Mouse (Mus musculus): ENCODE measurements around the gene Fitm1.
A peak's percentile ranks its signal among the peaks of the same experiment; 100 is the strongest.

Fitm1 gene

DNA sequence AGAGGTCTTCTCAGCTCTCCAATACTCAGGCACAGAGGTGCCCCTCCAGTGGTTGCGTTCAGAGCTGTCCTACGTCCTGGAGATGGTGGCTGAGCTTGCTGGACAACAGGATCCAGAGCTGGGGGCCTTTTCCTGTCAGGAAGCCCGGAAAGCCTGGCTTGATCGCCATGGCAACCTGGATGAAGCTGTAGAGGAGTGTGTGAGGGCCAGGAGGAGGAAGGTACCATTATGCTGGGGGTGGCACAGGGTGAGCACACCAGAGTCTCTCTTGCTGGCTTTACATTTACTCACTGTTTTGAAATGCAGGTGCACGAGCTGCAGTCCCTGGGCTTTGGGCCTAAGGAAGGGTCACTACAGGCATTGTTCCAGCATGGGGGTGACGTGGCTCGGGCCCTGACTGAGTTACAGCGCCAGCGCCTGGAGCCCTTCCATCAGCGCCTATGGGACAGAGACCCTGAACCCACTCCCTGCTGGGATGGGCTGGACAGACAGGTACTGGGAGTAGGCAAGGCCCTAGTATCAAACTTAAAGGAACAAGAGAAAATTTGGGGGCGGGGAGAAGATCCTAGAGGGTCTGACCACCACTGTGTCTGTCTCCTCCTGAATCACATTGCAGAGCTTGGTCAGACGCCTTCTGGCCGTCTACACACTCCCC lies 20.7 kb downstream of the Fitm1 start:
- no peak for DNase-seq (ENCODE audit: low spot score)

DNA sequence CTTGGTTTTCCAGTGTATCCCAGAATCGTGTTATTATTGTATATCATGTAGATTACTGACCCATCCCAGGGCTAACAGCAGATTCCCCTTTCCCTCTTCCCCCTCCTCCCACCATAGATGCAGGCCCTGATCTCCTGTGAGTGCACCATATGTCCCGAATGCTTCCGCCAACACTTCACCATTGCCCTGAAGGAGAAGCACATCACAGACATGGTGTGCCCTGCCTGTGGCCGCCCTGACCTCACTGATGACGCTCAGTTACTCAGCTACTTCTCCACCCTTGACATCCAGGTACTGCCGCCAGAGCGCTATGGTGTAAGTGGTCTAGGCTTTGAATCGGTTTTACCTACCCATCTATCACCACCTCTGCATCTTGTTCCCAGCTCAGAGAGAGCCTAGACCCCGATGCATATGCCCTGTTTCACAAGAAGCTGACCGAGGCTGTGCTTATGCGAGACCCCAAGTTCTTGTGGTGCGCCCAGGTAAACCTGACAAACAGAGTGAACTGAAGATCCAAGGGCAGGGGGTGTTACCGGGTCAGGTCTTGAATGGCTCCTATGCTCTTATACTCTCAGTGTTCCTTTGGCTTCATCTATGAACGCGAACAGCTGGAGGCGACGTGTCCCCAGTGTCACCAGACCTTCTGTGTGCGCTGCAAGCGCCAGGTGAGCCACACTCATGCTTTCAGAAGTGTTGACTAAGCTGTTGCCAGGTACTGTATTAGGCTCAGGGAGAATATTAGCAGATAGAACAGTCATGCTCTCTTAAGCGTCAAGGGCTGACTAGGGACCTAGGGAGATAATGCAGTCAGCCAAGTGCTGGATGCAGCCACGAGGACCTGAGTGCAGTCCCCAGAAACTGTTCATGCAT lies 23.3 kb downstream of the Fitm1 start:
- DNase-seq (ENCODE audit: low spot score) = no peak

DNA sequence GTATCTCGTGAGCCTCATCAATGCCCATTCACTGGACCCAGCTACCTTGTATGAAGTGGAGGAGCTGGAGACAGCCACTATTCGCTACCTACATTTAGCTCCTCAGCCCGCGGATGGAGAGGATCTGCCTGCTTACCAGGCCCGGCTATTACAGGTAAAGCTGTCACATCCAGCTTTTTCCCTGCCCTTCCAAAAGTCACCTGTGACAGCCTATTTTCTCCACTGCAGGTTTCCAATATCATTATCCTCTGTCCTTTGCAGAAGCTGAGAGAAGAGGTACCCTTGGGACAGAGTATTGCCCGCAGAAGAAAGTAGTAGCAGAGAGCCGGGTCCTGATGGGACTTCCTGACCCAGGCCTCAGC lies 27.8 kb downstream of the Fitm1 start, which contains the start of gene Irf9:
Gene Irf9, plus strand, starts transcription at position 301 of the 362 bp plus-strand sequence.
- no peak for DNase-seq (ENCODE audit: low spot score)

DNA sequence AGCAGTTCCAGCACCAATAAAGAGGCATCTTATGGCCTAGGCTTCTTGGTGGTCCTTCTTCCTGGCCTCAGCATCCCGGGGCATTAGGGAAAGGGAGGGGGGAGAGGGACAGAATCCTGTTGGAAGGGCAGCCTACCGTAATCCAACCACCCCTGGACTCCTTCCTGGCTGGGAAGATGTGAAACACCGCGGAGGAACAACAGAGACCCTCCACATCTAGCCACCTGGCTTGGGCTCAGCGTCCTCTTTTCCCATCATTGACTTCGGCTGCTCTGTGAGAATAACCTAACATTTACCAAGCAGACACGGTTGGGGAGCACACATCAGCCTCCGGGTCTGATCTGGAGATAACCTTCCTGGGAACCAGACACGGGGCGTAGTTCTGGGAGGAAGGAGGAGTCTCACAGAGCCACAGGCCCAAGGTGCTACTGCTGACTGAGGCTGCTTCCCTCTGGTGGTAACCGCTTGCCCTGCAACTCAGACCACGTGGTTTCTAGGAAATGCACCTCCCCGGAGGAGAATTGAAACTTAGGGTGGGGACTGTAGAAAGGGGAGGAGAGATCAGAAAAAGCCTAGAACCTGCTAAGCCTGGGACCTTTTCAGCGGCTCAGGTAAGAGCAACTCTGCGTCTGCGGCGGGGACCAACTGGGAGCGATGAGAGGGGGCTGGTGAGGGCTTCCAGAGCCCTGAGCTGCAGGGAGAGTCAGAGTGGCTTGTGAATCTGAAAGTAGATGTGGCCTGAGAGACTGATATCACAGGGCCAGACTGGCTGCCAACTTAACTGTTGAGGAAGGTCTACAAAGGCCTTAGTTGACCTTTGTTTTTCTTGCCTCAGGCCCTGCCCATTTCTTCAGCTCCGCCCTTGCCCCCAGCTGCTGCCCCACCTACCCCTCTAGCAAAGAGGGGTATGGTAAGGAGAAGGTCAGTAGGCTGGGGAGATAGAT lies 28.5 kb downstream of the Fitm1 start:
- DNase-seq (ENCODE audit: low spot score) = peak; percentile 94

DNA sequence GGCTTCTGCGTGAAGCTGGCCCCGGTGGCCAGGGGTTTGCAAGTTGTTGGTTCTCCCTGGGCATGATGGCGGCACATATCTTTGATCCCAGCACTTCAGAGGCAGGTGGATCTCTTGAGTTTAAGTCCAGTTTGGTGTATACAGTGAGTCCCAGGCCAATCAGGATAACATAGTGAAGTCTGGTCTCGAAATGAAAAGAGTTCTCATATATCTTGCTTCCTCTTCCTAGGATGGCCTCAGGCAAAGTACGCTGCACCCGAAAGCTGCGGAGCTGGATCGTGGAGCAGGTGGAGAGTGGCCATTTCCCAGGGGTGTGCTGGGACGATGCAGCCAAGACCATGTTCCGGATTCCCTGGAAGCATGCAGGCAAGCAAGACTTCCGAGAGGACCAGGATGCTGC lies 29.4 kb downstream of the Fitm1 start:
- DNase-seq (ENCODE audit: low spot score) = no peak

DNA sequence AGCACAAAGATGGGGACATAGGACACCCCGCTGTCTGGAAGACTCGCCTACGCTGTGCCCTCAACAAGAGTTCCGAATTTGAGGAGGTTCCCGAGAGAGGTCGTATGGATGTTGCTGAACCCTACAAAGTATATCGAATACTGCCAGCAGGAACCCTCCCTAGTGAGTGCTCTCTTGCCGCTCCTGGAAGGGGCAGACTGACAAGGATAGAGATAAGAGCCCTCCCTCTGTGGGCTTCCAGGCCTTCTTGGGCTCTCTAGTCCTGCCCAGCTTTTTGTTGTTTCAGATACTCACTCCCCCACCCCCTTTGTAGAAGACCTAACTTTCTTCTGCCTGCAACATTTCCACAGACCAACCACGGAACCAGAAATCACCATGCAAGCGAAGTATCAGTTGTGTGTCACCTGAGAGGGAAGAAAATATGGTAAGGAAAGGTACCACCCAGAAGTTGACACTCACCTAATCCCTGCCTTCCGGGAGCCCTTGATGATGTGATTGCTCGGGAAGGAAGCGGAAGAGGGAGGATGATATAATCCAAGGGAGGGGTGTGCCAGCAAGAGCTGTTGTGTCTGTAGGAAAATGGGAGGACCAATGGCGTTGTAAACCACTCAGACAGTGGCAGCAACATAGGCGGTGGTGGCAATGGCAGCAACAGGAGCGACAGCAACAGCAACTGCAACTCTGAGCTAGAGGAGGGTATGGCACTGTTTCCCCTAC lies 30.5 kb downstream of the Fitm1 start:
- DNase-seq (ENCODE audit: low spot score) = no peak

DNA sequence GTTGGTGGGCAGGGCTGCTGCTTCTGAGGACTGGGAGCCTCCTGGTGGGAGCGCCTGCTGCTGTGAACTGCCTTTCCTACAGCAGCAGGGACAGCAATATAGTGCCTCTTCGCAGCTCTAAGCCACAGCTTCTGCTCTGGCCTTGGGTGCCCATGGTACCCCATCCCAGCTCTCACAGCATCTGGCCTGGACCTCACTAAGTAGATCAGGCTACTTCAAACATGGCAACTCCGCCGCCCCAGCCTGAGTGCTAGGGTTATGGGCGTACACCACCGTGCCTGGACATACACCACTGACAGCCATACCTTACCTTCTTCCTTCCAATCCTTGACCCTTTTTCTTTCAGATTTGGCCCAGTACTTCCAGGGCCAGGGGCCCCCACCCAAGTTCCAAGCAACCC lies 32.9 kb downstream of the Fitm1 start:
- no peak for DNase-seq (ENCODE audit: low spot score)

DNA sequence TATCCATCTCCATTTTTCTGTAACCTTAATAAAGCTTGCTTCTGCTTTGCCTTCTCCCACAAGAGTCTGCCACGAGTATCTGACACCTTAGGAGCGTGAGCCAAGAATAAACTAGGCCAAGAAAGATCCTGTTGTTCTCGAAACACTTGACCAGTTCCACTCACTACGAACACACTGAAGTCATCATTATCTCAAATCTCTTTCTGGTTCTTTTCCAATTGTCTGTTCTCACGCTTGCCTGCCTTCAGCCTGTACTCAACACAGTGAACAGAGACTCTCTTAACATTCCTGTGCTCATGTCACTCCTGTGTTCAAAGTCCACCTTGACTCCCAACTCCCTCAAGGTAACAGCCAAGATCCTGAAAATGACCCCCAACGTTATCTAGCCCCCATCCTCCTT lies 37.9 kb downstream of the Fitm1 start:
- DNase-seq (ENCODE audit: low spot score) = no peak

DNA sequence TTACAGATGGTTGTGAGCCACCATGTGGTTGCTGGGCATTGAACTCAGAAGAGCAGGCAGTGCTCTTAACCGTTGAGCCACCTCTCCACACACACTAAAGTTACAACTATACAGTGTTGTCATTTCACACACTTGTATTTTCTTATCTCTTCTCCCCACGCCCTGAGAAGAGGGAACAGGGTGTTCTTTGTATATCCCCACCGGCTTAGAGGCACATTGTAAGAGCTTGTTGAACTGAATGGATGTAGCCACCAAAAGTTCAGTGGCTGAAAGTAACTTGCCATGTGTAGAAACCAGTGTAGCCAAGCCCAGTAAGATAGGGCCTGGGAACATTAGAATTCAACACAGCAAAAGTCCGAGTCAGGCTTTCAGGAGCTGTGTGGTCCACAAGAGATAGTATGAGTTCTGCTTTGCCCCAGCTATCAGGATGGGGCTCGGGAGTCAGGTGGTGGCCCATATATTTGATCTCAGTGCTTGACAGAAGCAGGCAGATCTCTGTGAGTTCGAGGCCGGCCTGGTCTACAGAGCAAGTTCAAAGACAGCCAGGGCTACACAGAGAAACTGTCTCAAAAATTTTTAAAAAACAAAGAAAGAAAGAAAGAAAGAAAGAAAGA lies 39.3 kb downstream of the Fitm1 start:
- DNase-seq (ENCODE audit: low spot score) = no peak

DNA sequence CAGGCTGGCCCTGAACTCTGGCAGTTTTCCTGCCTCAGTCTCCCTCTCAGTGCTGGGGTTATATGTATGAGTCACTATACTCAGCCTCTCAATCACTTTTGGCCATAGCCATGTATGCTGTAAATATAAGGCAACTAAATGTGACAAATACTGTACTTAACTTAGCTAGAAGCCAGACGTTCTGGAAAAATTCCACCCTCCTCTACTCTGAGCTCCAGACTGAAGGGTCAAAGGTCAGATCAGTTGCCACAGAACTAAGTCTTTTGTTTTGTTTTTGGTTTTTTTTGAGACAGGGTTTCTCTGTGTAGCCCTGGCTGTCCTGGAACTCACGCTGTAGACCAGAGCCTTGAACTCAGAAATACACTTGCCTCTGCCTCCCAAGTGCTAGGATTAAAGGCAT lies 40.5 kb downstream of the Fitm1 start:
- DNase-seq (ENCODE audit: low spot score) = no peak

DNA sequence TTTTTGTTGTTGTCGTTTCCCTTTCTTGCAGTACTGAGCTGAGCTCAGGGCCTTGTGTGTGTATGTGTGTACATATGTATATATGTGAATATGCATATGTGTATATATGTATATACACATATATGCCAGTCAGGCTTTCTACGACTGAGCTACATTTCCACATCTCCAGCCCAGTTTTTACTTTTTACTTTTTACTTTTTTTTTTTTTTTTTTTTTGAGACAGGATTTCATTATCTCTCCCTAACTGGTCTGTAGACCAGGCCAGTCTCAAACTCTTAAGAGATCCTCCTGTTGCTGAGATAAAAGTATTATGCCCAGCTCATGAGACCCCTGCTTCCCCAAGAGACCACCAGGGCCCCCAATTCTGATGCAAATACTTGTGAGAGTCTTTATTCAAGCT lies 41.4 kb downstream of the Fitm1 start:
- DNase-seq (ENCODE audit: low spot score) = no peak

DNA sequence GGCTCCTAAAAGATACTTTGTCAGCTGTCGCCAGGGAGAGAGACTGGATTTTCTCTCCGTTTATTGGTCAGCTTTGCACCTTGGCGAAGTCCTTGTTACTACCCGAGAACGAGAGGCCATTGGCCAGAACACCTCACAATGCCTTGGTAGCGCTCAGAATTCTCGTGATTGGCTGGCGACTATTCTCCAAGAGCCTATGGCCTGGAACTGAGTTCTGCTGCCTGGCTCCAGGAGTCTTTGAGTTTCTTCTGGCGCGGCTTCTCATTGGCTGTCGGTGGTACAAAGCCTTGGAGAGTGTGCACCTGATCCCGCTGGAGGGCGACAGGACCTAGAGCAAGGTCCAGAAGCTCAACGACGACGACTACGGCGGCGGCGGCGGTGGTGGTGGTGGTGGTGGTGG lies 42.4 kb downstream of the Fitm1 start, which contains the start of gene Rec8:
Gene Rec8, plus strand, starts transcription at position 216 of the 400 bp plus-strand sequence.
- no peak for DNase-seq (ENCODE audit: low spot score)

DNA sequence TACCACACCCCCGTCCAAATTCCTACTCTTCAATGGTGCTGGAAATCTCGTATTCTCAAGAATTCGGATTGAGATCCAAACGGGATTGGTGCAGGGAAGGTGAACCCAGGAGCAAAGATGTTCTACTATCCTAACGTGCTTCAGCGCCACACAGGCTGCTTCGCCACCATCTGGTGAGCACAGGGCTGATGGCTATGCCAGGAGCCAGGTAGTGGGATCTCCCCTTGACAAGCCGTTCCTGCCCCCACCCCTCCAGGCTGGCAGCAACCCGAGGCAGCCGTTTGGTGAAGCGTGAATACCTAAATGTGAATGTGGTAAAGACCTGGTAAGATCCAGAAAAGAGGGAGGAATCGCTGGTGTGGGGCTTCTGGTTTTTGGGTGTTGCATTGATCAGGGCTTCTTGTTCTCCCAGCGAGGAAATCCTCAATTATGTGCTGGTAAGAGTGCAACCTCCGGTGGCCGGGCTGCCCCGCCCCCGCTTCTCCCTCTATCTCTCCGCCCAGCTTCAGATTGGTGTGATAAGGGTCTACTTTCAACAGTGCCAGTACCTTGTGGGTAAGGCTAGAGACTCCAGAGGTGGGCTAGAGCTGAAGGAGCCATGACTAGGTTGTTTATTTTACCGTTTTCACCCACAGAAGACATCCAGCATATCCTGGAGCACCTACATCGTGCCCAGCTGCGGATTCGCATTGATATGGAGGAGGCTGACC lies 43.2 kb downstream of the Fitm1 start:
- no peak for DNase-seq (ENCODE audit: low spot score)

All from urinary bladder, postnatal 14 days (tissue).